Mouse (Mus musculus): ENCODE results near the gene Zfp451.
"Not testable (repeated sequence)": the region's sequence is repeated elsewhere in the genome, so short reads cannot be mapped to it uniquely, and the experiment has no call there.

The Zfp451 gene

DNA sequence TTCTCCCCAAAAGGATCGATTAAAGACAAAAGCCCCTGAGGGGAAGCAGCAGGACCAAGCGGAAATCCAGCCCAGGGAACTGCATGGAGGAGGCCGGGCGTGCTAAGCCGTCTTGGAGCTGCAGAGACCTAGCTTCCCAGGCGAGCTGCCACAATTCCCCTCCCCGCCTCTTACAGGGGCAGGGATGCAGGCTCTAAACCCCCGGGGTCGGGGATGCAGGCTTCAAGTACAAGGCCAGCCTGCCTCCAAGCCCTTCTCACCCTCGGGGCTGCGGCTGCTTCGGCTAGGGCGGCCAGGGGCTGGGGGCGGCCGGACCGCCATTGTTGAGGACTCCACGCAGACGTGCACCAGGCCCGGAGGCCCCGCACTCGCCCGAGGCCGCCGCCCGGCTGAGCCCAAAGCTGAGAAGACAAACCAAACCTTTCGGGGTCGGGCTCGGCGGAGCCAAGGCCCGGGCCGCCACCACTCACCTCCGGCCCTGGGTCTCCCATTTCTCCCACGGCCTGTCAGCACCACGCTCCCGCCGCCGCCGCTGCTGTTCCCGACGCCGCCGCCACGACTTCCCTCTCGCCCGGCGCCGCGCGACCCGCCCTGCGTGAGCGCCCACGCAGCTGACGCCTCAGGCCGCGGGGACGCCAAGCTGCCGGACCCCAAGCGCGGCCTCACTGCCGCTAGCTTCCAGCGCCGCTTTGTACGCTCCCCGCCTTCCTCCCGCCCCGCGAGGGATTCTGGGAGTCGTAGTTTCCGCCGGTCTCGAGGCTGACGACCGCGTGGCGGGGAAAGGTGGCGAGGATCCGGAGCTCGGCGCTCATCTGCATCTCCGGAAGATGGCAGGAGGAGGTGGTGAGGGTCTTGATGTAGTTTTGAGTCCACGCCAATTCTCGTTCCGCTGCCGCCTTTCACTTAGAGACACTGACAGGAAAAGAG is at the start of gene Zfp451:
TSS of gene Zfp451 (minus strand) at position 728 of the 927 bp plus-strand sequence.
- peak; percentile 64 for DNase-seq (ENCODE audit: low spot score)

- no peak for DNase-seq (ENCODE audit: low spot score)
These were observed 32.4 kb upstream of the Zfp451 start for GRCm38 (mm10) chr1:33846807-33847206.

- no peak for DNase-seq (ENCODE audit: low spot score)
These were observed 29.4 kb upstream of the Zfp451 start for GRCm38 (mm10) chr1:33843823-33844222.

GRCm38 (mm10) chr1:33838952-33839351 is 24.6 kb upstream of the Zfp451 start:
- not testable (repeated sequence) for DNase-seq (ENCODE audit: low spot score)

DNA sequence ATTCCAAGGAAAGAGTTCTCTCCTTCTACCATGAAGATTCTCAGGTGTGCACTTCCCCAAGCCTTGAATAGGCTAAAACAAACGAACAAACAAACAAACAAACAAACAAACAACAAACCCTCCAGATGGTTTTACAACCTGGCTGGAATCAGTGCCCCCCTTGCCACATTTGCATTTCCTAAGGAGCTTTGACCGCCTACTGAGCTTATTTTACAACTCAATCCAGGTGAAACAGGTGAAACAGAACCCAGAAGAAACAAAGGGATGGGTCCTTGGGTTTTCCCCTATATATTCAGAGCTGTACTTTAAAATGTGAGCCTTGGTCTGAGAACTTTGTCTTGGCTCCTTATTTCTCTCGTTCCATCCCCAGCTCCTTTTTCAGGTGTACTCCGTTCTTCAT is 16.2 kb upstream of the Zfp451 start:
- no peak for DNase-seq (ENCODE audit: low spot score)

- DNase-seq (ENCODE audit: low spot score), result no peak
These were observed 3.5 kb upstream of the Zfp451 start for GRCm38 (mm10) chr1:33817931-33818330.

DNA sequence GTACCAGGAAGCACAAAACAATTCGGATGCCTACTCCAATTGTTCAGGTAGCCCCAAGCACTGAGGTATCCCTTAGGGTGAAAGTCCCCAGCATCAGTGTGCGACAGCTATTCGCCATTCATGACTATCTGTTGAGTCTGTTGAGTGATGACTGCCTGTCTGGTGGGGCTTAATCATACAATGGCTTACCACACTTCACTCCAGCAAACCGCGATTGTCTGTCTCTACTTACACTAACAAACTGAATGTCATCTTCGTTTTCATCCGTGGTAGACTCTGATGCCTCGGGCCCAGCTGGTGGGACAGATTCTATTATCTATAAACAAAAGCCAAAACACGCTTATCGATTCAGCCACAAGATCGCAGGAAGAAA is 914 bp downstream of the Zfp451 start:
- no peak for DNase-seq (ENCODE audit: low spot score)

- no peak for DNase-seq (ENCODE audit: low spot score)
These were observed 11.1 kb downstream of the Zfp451 start for GRCm38 (mm10) chr1:33803323-33803722.

- no peak for DNase-seq (ENCODE audit: low spot score)
These were observed 14.8 kb downstream of the Zfp451 start for GRCm38 (mm10) chr1:33799620-33800019.

DNA sequence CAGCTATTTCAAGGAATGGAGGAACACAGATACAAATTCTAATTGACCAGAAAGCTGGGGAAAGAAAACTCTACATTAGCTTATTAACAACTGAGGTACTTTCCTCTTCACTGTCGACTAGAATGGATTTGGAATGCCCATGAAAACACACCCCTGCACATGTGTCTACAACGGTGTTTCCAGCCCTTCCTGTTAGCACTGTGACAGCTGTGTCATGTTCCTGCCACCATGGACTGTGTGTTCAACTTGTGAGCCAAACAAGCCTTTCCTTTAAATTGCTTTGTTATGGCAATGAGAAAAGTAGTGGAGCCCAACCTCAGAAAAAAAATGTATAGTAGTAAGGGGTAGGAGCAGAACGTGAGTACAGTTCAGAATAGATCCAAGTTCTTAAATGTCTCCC is 25.9 kb downstream of the Zfp451 start:
- DNase-seq (ENCODE audit: low spot score), result no peak

DNA sequence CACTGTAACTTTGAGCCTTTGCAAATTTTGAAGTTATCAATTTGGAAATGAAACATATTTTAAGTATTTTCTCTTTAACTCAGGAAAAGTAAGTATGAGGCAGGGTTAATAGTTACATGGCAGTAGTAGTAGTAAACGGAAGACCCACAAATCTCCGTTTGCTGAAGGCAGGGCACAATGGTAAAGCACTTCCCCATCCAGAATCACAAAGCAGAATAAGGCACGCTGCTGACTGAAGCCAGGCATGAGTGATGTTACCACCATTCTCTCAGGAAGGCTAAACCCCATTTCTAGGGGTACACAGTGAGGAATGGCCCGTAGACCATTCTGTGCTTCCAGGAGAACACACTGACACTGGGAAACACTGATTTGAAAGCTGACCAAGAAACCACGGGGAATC is 26.3 kb downstream of the Zfp451 start:
- DNase-seq (ENCODE audit: low spot score), result no peak

DNA sequence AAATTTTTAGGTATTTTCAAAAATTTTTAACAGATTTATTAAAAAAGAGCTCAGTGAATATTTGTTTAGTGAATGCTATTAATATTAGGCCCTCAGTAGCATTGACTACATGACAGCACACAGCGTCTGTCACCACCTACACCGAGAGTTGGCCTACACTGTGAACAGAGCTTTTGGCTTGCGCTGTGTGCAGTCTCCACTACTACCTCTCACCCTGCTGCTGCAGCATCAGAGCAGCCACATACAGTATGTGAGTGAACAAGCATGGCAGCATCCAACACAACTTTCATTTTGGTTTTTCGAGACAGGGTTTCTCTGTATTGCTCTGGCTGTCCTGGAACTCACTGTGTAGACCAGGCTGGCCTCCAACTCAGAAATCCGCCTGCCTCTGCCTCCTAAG is 29.8 kb downstream of the Zfp451 start:
- no peak for DNase-seq (ENCODE audit: low spot score)

DNA sequence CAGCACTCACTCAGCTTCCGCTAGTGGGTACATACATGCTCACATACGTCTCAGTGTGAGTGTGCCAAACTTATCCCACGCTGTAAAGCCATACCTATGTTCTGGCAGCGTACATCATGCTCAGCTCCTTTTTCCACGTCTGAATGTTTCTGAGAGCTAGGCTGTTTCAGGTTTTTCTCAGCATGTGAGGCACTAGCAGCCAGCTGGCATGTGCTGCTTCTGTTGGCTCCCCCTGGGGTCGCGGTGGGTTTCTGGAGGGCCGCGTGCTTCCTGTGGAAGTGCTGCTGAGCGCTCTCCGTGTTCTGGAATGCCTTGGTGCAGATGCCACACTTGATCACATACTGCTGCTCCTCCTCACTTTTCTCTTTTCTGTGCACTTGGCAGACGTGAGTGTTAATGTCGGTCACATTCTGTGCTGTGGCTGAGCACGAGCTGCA is 38.2 kb downstream of the Zfp451 start:
- DNase-seq (ENCODE audit: low spot score), result no peak

DNA sequence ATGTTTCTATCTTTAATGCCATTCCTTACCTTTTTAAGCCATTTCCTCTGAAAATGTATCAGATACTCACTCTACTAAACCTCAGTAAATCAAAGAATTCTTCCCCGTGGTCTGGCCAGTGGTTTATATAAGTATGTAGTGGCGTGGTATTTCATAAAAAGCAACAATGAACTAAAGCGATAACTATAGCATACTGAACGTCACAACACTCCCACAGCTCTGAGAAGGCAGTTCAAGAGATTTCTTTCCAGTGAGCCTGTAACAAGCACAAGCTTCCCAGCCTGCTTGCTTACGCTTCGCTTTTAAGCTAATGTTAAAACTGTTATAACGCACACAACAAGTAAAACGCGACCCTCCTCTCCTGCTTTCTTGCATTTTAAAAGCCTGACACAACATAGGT is 42.3 kb downstream of the Zfp451 start:
- DNase-seq (ENCODE audit: low spot score), result no peak

DNA sequence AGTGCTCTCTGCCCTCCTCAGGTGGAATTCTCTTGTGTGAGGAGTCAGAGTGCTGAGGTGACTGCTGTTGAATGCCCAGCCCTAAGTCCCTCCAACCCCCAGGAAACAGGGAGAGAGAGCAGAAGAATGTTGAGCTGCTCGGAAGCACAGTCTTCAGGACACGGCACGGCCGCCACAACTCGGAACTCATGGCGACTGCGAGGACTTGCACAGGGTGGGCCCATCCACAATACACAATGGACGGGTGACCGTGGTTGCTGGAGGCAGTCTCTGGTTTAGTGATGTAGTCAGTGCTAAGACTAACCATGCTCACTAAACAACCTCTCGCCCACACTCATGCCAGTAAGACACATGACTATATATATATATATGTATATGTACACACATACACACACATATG is 42.8 kb downstream of the Zfp451 start:
- DNase-seq (ENCODE audit: low spot score), result no peak

DNA sequence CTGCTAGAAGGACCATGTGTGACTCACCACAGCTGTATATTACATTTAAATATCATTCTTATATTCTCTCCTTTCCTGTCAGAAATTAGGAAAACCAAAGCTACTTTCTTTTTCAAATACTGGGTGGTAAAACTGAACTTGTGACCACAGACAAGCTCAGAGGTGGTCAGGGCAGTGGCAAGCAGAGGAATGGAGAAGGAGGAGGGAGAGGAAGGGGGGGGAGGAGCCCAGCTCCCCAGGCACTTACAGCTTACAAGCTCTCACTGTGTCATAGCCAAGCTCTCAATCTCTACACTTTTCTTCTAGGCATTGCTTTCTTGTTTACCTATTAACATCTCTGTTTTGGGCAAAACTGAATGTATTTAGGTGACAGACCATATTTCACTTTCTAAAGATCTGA is 45.6 kb downstream of the Zfp451 start:
- no peak for DNase-seq (ENCODE audit: low spot score)

- no peak for DNase-seq (ENCODE audit: low spot score)
These were observed 46.2 kb downstream of the Zfp451 start for GRCm38 (mm10) chr1:33768091-33768787.

- no peak for DNase-seq (ENCODE audit: low spot score)
These were observed 47.6 kb downstream of the Zfp451 start for GRCm38 (mm10) chr1:33766520-33767508.

GRCm38 (mm10) chr1:33765468-33766080 is 48.8 kb downstream of the Zfp451 start:
- no peak for DNase-seq (ENCODE audit: low spot score)

GRCm38 (mm10) chr1:33763826-33764225 is 50.6 kb downstream of the Zfp451 start:
- DNase-seq (ENCODE audit: low spot score), result no peak

- no peak for DNase-seq (ENCODE audit: low spot score)
These were observed 55.9 kb downstream of the Zfp451 start for GRCm38 (mm10) chr1:33758488-33758887.

Measured in layer of hippocampus, adult 9-10 months (tissue).